Mouse (Mus musculus): ENCODE measurements around the gene Smim23.

Gene Smim23

DNA sequence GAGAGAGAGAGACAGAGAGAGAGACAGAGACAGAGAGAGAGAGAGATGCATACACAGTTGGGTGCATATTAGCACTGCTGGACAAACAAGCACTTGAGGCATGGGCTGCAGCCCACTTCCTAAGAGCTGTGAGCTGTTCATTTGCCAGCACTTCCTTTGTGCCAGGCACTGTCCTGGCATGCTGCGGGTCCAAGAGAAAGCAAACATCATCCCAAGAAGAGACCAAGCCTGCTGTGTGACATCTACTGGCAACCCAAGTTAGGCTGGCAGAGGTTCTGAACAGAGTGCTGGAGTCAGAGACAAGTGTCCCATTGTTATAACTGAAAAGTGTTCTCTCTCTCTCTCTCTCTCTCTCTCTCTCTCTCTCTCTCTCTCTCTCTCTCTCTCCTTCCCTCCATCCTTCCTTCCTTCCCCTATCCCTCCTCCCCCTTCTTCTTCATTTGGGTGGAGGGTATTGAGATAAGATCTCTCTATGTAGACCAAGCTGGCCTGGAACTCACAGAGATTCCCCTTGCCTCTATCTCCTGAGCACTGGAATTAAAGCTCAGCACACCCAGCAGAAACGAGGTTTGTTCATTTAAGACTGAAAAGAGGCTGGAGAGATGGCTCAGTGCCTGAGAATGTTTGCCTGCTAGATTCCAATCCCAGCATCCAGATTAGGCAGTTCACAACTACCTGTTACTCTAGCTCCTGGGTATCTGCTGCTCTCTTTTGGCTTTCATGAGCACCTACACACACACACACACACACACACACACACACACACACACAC is 42.6 kb downstream of the Smim23 start:
- no peak for ATAC-seq (ENCODE audit: insufficient number of reproducible peaks, low FRiP score, low TSS enrichment)

GRCm38 (mm10) chr11:32780747-32781536 is 43.5 kb downstream of the Smim23 start:
- no peak for ATAC-seq (ENCODE audit: insufficient number of reproducible peaks, low FRiP score, low TSS enrichment)

GRCm38 (mm10) chr11:32768642-32769343 is 55.6 kb downstream of the Smim23 start:
- no peak for ATAC-seq (ENCODE audit: insufficient number of reproducible peaks, low FRiP score, low TSS enrichment)

Data from cerebellum, adult (tissue).